Mouse (Mus musculus) urinary bladder, postnatal 0 days (tissue): Measurements from ENCODE around the gene Esp22. TPM values are rescaled to one million over a fixed set of nuclear protein-coding genes. Genes with fewer than 3 reads are reported as not detected.

Source experiments
- polyA plus RNA-seq: library from polyadenylated mRNA; unstranded; fragments of >200 nt; fragmentation: Nextera tagmentation; extraction: Ambion mirVana; gene quantifications from 2 replicates; pipeline ENCODE4 v1.2.1, GENCODE M21; 2015

Gene Esp22
- not detected in 2 replicates for polyA plus RNA-seq

GRCm38 (mm10) chr17:39095034-39095433 is at the start of gene Esp22:
Gene Esp22, plus strand, starts transcription at chr17:39095334.

GRCm38 (mm10) chr17:39076937-39077336 is 18.2 kb upstream of the Esp22 start, which contains the start of gene Esp23:
Gene Esp23, minus strand, starts transcription at chr17:39077037.

Other genes with a start within 250 kb of the Esp22 start
- gene Esp24, start 58.6 kb upstream of the Esp22 start, polyA plus RNA-seq: not detected in 2 replicates
- not detected in 2 replicates for gene Gm21903, start 52.0 kb upstream of the Esp22 start, polyA plus RNA-seq
- not detected in 2 replicates for gene Esp23, start 18.3 kb upstream of the Esp22 start, polyA plus RNA-seq